Mouse (Mus musculus) left cerebral cortex, adult 2 months (tissue): ENCODE measurements around the gene Hist1h4h. TPM values are rescaled to one million over a fixed set of nuclear protein-coding genes. Genes with fewer than 3 reads are reported as not detected.
"Not testable (repeated sequence)": the region's sequence is repeated elsewhere in the genome, so short reads cannot be mapped to it uniquely, and the experiment has no call there.

Experiments
- DNase-seq, 2 experiments: peaks; one replicate each; pipeline ENCODE4 v3.0.0; 2021 to 2022; ENCODE audit warnings: low spot score in 2 of 2, mixed read lengths in 1 of 2; ENCODE audit errors: extremely low spot score in 1 of 2
- H3K27ac ChIP-seq: fragments of 200-600 bp; 2 replicates; pipeline ENCODE4 v1.8.1; 2022
- H3K4me3 ChIP-seq: fragments of 200-600 bp; 2 replicates; pipeline ENCODE4 v1.8.1; 2022
- CTCF ChIP-seq: fragments of 200-600 bp; IDR thresholded peaks from 2 replicates; pipeline ENCODE4 v1.8.1; 2022; ENCODE audit warnings: antibody characterized with exemption, mild to moderate bottlenecking, moderate library complexity
- intact Hi-C: fragments of 180-260 bp; cut with DNase I; formaldehyde crosslinking; loops from one replicate; pipeline ENCODE4 v1.15.1; 2025
- total RNA-seq, 2 experiments: library from RNA; stranded (reverse); gene quantifications; 2 replicates each; pipeline ENCODE4 v1.2.3; 2021

The Hist1h4h gene
- total RNA-seq, 2 experiments from 2014 or later: 289 to 340 TPM

GRCm38 (mm10) chr13:23551931-23552914 lies 21.4 kb downstream of the Hist1h4h start:
- H3K4me3 ChIP-seq: peak overlapping the region; percentile 53
- peak overlapping the region; percentile 72 for H3K27ac ChIP-seq
- intact Hi-C loops: no loop called here
- no peak for DNase-seq
- no peak for TF ChIP-seq CTCF

GRCm38 (mm10) chr13:23552962-23553361 lies 22.1 kb downstream of the Hist1h4h start, which contains the start of gene Hist1h1d:
TSS of gene Hist1h1d (plus strand) at chr13:23553262.
- no peak for DNase-seq
- intact Hi-C loops: no loop called here

GRCm38 (mm10) chr13:23554393-23554792 lies 23.5 kb downstream of the Hist1h4h start:
- intact Hi-C loops: no loop called here
- TF ChIP-seq CTCF: no peak
- H3K27ac ChIP-seq: peak overlapping the region; percentile 70
- peak overlapping the region; percentile 67 for H3K4me3 ChIP-seq
- no peak for DNase-seq

More at GRCm38 (mm10) chr13:23552962-23553361, 22.1 kb downstream of the Hist1h4h start, which contains the start of gene Hist1h1d:
- Histone ChIP-seq H3K4me3 (no peak within 1 kb of the TSS), H3K27ac (peak within 1 kb of the TSS; percentile 70; the same call in 1 of the 2 replicates)
- TF ChIP-seq CTCF: no peak

GRCm38 (mm10) chr13:23554925-23555838 lies 24.3 kb downstream of the Hist1h4h start:
- DNase-seq: peak; percentile 71 to 79
- Histone ChIP-seq H3K27ac (peak overlapping the region; percentile 70), H3K4me3 (peak overlapping the region; percentile 67)
- TF ChIP-seq CTCF: no peak
- intact Hi-C loops: no loop called here

GRCm38 (mm10) chr13:23555839-23556416 lies 25.1 kb downstream of the Hist1h4h start:
- TF ChIP-seq CTCF: no peak

GRCm38 (mm10) chr13:23556906-23557305 lies 26.1 kb downstream of the Hist1h4h start:
- Histone ChIP-seq H3K4me3 (no peak overlapping the region), H3K27ac (no peak overlapping the region; the same call in 1 of the 2 replicates)
- no peak for TF ChIP-seq CTCF
- intact Hi-C loops: no loop called here
- DNase-seq: no peak

More at GRCm38 (mm10) chr13:23555839-23556416, 25.1 kb downstream of the Hist1h4h start:
- H3K27ac ChIP-seq: peak overlapping the region; percentile 82
- H3K4me3 ChIP-seq: peak overlapping the region; percentile 67
- intact Hi-C loops: no loop called here
- DNase-seq: peak; percentile 50 to 60

- H3K27ac ChIP-seq, intact Hi-C loops, DNase-seq: not testable (repeated sequence)
Observed at GRCm38 (mm10) chr13:23560699-23561098, 29.8 kb downstream of the Hist1h4h start.

GRCm38 (mm10) chr13:23561531-23561882 lies 30.7 kb downstream of the Hist1h4h start:
- intact Hi-C loops, DNase-seq: not testable (repeated sequence)
- Histone ChIP-seq H3K4me3 (peak overlapping the region; percentile 71), H3K27ac (peak overlapping the region; percentile 96)

More at GRCm38 (mm10) chr13:23560699-23561098, 29.8 kb downstream of the Hist1h4h start:
- H3K4me3 ChIP-seq: not testable (repeated sequence)

- DNase-seq: peak; percentile 91 to 95
- Histone ChIP-seq H3K27ac (peak within 1 kb of the TSS; percentile 96), H3K4me3 (peak within 1 kb of the TSS; percentile 71)
- intact Hi-C loops: not testable (repeated sequence)
Observed at GRCm38 (mm10) chr13:23561883-23562659, 31.2 kb downstream of the Hist1h4h start, which contains the start of gene Hist1h3e. TSS of gene Hist1h3e (minus strand) at chr13:23562369.

- DNase-seq: no peak
- H3K4me3 ChIP-seq: peak overlapping the region; percentile 71
- H3K27ac ChIP-seq: peak overlapping the region; percentile 96
- TF ChIP-seq CTCF: peak; percentile 65
- intact Hi-C loops: no loop called here
Observed at GRCm38 (mm10) chr13:23562699-23563462, 32.0 kb downstream of the Hist1h4h start.
